Mouse (Mus musculus) limb, embryonic 12.5 days (tissue): Measurements from ENCODE around the gene Cklf. TPM values are rescaled to one million over a fixed set of nuclear protein-coding genes. Genes with fewer than 3 reads are reported as not detected.

Source experiments
- ATAC-seq: fragments of 200-750 bp; cut with Nextera tagmentation; 2 replicates; pipeline ENCODE4 v1.8.0; 2017; ENCODE audit warnings: low read depth, moderate TSS enrichment; ENCODE audit not compliant: insufficient number of reproducible peaks, insufficient read depth, low FRiP score, low TSS enrichment
- H3K27ac ChIP-seq: fragments of 300-500 bp; sonication (generic); 2 replicates; pipeline ENCODE4 v1.5.1; 2016; ENCODE audit warnings: mild to moderate bottlenecking, moderate library complexity
- H3K27me3 ChIP-seq: fragments of 300-500 bp; sonication (generic); 2 replicates; pipeline ENCODE4 v1.6.1; 2016; ENCODE audit warnings: mild to moderate bottlenecking, moderate library complexity
- H3K36me3 ChIP-seq: fragments of 300-500 bp; sonication (generic); 2 replicates; pipeline ENCODE4 v1.6.1; 2016; ENCODE audit warnings: mild to moderate bottlenecking, moderate library complexity
- H3K4me1 ChIP-seq: fragments of 300-500 bp; sonication (generic); replicated peaks from 2 replicates; pipeline ENCODE4 v1.6.1; 2016
- H3K4me2 ChIP-seq: fragments of 300-500 bp; sonication (generic); 2 replicates; pipeline ENCODE4 v1.6.1; 2016; ENCODE audit warnings: mild to moderate bottlenecking, moderate library complexity
- H3K4me3 ChIP-seq: fragments of 300-500 bp; sonication (generic); replicated peaks from 2 replicates; pipeline ENCODE4 v1.5.1; 2016; ENCODE audit warnings: mild to moderate bottlenecking
- H3K9ac ChIP-seq: fragments of 300-500 bp; sonication (generic); replicated peaks from 2 replicates; pipeline ENCODE4 v1.6.1; 2016; ENCODE audit warnings: mild to moderate bottlenecking, moderate library complexity
- H3K9me3 ChIP-seq: fragments of 300-500 bp; sonication (generic); 2 replicates; pipeline ENCODE4 v1.6.1; 2016; ENCODE audit warnings: mild to moderate bottlenecking, moderate library complexity
- WGBS: fragments of 180-500 bp; shearing (Covaris S2); methylation state at CpG from one replicate; pipeline ENCODE4 v1.1.7; 2016; 5-methylcytosine and 5-hydroxymethylcytosine counted together
- polyA plus RNA-seq: library from polyadenylated mRNA; unstranded; fragments of >200 nt; fragmentation: Nextera tagmentation; extraction: Ambion mirVana; gene quantifications from 2 replicates; pipeline ENCODE4 v1.2.1, GENCODE M21; 2016

The Cklf gene
- polyA plus RNA-seq: 48.6 and 52.2 TPM in 2 replicates

DNA sequence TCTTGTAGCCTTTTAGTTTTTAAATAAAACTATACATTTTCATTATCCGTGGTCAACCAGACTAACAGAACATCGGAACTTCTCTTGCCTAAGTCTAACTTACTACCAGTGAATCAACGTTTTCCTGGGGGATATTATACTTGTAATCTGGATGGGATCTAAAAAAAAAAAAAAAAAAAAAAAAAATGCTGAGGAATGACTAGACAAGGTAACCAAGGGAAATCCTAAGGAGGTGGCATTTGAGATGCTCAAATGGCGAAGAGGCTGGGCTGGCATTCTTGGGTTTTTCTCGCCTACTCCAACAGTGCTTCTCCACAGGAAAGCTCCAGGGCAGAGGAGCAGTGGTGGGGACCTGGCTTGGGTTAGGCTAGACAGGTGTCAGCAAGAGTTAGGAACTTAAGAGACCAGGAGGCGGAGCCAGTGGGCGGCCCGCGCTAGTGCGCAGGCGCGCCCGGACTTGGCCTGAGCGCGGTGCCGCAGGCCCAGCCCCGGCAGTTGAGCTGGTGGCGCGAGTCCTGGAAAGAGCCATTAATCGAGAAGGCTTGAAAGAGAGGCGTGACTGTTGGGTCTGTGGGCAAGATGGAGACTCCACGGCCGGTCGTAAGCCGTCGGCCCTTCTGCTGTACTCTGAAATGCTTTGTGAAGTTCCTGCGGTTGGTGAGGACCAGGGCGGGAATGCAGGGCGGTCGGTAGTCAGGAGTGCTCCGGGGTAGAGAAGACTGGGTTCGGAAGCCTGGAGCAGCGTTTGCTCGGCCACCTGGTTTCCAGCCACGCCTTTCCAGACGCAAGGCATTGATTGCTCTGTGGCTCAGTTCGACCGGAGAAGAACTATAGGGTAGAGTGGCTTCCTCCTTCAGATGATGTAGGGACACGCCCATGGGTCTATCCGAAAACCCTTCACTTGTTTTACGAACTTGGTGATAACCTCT lies at the start of gene Cklf:
Cklf (plus strand) TSS at position 423 of the 929 bp plus-strand sequence.
- H3K4me2 ChIP-seq: peak within 1 kb of the TSS; percentile 76
- peak within 1 kb of the TSS; percentile 63 for H3K4me3 ChIP-seq
- H3K27me3 ChIP-seq: no peaks in the 10 kb centered on the region
- H3K4me1 ChIP-seq: peaks cover 18% of the 10 kb centered on the region
- ATAC-seq: peak; percentile 86
- H3K9me3 ChIP-seq: no peaks in the 10 kb centered on the region
- H3K9ac ChIP-seq: peak within 1 kb of the TSS; percentile 70
- no peaks in the 10 kb centered on the region for H3K36me3 ChIP-seq
- peak within 1 kb of the TSS; percentile 90 for H3K27ac ChIP-seq
- WGBS: 4% methylated on average over 41 of the region's 41 CpGs

DNA sequence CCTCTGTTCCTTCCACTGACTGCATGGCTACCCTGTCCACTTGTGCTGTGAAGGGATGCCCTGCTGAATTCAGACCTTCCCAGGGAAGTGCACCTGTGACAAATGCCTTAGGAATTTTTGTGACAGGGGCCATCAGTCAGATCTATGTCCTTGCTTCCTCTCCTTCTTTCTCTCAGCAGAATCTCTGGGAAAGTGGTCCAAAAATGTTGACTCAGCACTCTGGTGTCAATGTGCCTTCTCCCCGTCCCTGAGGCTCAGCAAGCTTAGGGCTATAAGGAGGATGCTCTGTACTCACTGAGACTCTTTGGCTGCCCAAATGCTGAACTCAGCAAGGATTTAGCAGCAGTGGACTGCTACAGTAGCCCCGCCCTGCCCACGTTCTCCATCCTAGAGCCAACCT lies 49.0 kb upstream of the Cklf start:
- H3K4me1 ChIP-seq: no peaks in the 10 kb centered on the region
- WGBS: 86% methylated on average over 3 of the region's 3 CpGs
- H3K4me3 ChIP-seq: no peak overlapping the region
- no peak overlapping the region for H3K4me2 ChIP-seq
- no peaks in the 10 kb centered on the region for H3K36me3 ChIP-seq
- H3K27ac ChIP-seq: no peak overlapping the region
- no peaks in the 10 kb centered on the region for H3K9me3 ChIP-seq
- H3K27me3 ChIP-seq: no peaks in the 10 kb centered on the region; the same call in 1 of the 2 replicates
- H3K9ac ChIP-seq: no peak overlapping the region
- no peak for ATAC-seq

DNA sequence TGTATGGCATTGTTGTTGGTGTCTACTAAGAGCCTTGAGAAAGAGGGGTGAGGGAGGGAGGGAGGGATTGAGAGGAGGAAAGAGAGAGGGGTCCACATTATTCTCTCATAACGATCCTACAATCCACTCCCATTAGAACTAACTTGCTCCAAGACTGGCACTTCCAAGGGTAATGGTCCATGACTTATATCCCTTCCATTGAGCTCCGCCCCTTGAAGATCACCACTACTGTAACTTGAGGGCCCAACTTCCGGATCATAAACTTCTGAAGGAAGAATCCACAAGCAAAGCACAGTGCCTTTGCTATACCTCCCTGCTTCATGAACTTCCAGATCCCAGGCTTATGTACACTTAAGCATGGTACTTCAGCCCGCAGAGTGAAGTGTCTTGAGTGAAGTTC lies 48.3 kb upstream of the Cklf start:
- H3K9ac ChIP-seq: no peak overlapping the region
- H3K36me3 ChIP-seq: no peaks in the 10 kb centered on the region
- no peak overlapping the region for H3K27ac ChIP-seq
- H3K4me3 ChIP-seq: no peak overlapping the region
- no peaks in the 10 kb centered on the region for H3K4me1 ChIP-seq
- no peaks in the 10 kb centered on the region; the same call in 1 of the 2 replicates for H3K27me3 ChIP-seq
- H3K4me2 ChIP-seq: no peak overlapping the region
- no peak for ATAC-seq
- H3K9me3 ChIP-seq: no peaks in the 10 kb centered on the region
- WGBS: 85% methylated on average over 4 of the region's 4 CpGs

DNA sequence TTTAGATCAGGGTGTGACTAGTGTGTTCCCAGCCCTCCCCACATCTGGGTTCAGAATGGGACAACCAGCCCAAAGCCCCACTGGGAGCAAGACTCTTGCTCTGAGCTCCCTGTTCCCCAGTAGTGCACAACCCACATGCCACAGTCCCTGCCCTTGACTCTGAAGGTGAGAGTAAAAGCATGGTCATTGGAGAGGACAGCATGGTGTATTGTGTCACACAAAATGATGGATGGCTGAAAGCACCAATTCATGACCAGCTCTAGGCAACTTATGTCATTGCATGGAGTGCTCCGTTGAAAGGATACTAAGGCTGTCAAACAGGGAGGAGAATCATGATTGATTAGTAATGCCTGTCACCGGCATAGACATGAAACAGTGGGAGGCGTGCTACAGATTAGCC lies 45.4 kb upstream of the Cklf start:
- Histone ChIP-seq H3K27ac (no peak overlapping the region), H3K4me2 (no peak overlapping the region), H3K4me1 (no peaks in the 10 kb centered on the region), H3K36me3 (no peaks in the 10 kb centered on the region), H3K9ac (no peak overlapping the region), H3K4me3 (no peak overlapping the region), H3K9me3 (no peaks in the 10 kb centered on the region), H3K27me3 (no peaks in the 10 kb centered on the region; the same call in 1 of the 2 replicates)
- 72% methylated on average over 3 of the region's 3 CpGs for WGBS
- ATAC-seq: no peak

DNA sequence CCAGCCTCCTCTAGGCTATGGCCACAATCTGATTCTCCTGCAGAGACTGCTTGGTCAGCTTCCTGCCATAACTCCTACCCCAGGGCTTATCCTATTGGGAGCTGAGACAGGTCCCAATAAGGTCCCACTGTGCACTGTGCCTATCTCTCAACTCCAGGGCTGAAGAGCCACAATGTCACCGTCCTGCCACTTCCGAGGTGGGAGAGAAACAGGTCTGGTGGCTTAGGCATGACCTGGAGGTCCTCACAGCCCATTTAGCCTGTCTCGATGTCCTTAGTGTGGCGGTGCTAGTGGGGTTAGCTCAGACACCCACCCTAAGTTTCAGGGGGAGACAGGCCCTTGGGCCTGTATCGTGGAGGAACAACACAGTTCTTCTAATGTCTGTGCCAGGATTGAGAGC lies 33.1 kb upstream of the Cklf start:
- no peak overlapping the region for H3K4me2 ChIP-seq
- ATAC-seq: no peak
- H3K36me3 ChIP-seq: no peaks in the 10 kb centered on the region
- H3K4me1 ChIP-seq: no peaks in the 10 kb centered on the region
- no peaks in the 10 kb centered on the region for H3K9me3 ChIP-seq
- H3K27me3 ChIP-seq: peaks cover 11% of the 10 kb centered on the region
- no peak overlapping the region for H3K27ac ChIP-seq
- no peak overlapping the region for H3K9ac ChIP-seq
- WGBS: 85% methylated on average over 5 of the region's 5 CpGs
- no peak overlapping the region for H3K4me3 ChIP-seq

DNA sequence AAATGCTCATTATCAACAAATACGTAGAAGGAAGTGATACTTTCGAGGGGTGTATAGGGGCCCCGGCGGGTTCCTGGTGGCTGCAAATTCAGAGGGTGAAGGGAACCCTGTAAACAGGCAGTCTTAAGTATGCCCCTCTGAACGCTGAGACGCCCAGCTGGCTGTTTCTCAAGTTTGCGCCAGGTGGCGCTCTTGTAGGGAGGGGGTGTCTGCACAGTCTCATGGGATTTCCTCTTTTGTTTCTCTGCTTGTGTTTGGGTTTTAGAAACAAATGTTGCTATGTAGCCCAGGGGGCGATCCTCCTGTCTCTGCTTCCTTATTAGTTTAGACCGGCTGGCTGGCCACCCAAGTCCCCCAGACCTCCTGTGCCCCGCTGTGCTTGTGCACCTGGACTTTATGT lies 31.6 kb upstream of the Cklf start:
- WGBS: 27% methylated on average over 11 of the region's 11 CpGs
- H3K9me3 ChIP-seq: peaks cover 6% of the 10 kb centered on the region; the same call in 1 of the 2 replicates
- no peak for ATAC-seq
- H3K4me1 ChIP-seq: no peaks in the 10 kb centered on the region
- peaks cover 11% of the 10 kb centered on the region for H3K27me3 ChIP-seq
- H3K27ac ChIP-seq: no peak overlapping the region
- H3K9ac ChIP-seq: no peak overlapping the region
- 0 out of 2 replicates have a peak, but pooled peaks cover under 1% of the 10 kb centered on the region for H3K36me3 ChIP-seq
- no peak overlapping the region for H3K4me2 ChIP-seq
- no peak overlapping the region for H3K4me3 ChIP-seq

DNA sequence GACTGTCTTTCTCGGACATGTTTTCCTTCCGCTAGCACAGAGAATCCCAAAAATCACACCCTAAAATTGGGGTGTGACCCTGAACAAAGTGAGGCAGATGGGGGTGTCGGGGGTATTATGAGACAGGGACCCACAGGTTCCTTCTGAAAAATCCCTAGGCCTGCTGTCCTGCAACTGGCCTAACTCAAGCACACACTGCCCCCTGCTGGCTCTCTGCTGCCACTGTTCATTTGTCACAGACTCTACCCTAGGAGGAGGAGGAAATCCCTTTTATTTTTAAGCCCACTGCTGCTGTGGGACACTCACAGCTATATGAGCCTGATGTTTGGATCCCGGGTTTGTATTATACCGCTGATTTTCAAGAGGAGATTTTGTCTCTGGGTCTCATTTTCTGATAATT lies 30.9 kb upstream of the Cklf start:
- peaks cover 8% of the 10 kb centered on the region; the same call in 1 of the 2 replicates for H3K36me3 ChIP-seq
- H3K4me1 ChIP-seq: no peaks in the 10 kb centered on the region
- H3K27me3 ChIP-seq: peaks cover 11% of the 10 kb centered on the region
- ATAC-seq: 0 out of 2 replicates have a peak, but pooled peaks have one; percentile 36
- WGBS: 44% methylated on average over 5 of the region's 5 CpGs
- H3K4me2 ChIP-seq: no peak overlapping the region
- H3K9me3 ChIP-seq: peaks cover 12% of the 10 kb centered on the region; the same call in 1 of the 2 replicates
- H3K9ac ChIP-seq: no peak overlapping the region
- H3K4me3 ChIP-seq: no peak overlapping the region
- H3K27ac ChIP-seq: no peak overlapping the region

DNA sequence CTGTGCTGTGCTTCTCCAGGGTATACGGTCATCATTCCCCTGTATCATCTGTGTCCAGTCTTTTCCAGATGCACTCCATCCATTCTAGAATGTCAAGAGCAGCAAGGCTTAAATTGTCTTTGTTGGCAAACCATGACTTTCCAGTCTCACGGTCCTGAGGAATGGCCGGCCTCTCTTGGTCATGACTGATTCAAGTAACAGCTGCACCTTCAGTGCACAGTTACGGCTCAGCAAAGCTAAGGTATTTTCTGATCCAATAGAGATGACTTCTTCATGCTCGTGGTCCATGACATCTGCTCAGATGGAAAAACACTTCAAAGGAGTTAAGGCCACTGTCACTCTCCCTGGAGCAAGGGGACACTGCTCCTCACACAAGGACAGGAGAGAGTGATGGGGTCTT lies 23.6 kb upstream of the Cklf start:
- no peak overlapping the region for H3K4me2 ChIP-seq
- H3K27me3 ChIP-seq: no peaks in the 10 kb centered on the region
- no peak overlapping the region for H3K9ac ChIP-seq
- H3K9me3 ChIP-seq: peaks cover 12% of the 10 kb centered on the region; the same call in 1 of the 2 replicates
- H3K4me3 ChIP-seq: no peak overlapping the region
- H3K4me1 ChIP-seq: no peaks in the 10 kb centered on the region
- no peak overlapping the region for H3K27ac ChIP-seq
- 88% methylated on average over 5 of the region's 5 CpGs for WGBS
- peaks cover 78% of the 10 kb centered on the region for H3K36me3 ChIP-seq
- ATAC-seq: no peak

DNA sequence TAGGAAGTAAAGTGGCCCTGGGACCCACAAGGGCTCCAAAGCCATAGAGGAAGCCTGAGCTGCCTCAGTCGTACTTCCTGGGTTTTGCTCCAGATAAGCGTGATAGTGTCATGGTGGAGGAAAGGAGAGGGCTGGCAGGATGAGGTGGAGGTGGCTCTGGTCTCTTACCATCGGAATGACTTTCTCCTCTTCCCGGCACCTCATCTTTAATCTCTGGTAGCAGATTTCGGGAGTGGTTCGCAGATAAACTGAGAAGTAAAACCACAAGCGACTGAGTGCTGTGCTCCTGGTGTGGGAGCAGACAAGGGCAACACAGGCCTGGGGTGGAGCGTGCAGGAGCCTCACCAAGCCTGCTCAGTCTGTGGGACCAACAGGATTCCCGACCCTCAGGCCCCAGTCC lies 20.3 kb upstream of the Cklf start:
- no peaks in the 10 kb centered on the region for H3K4me1 ChIP-seq
- 90% methylated on average over 9 of the region's 9 CpGs for WGBS
- H3K9ac ChIP-seq: no peak overlapping the region
- H3K27me3 ChIP-seq: no peaks in the 10 kb centered on the region
- no peaks in the 10 kb centered on the region for H3K9me3 ChIP-seq
- no peak overlapping the region for H3K4me2 ChIP-seq
- H3K27ac ChIP-seq: no peak overlapping the region
- no peak overlapping the region for H3K4me3 ChIP-seq
- H3K36me3 ChIP-seq: peaks cover 97% of the 10 kb centered on the region
- no peak for ATAC-seq

DNA sequence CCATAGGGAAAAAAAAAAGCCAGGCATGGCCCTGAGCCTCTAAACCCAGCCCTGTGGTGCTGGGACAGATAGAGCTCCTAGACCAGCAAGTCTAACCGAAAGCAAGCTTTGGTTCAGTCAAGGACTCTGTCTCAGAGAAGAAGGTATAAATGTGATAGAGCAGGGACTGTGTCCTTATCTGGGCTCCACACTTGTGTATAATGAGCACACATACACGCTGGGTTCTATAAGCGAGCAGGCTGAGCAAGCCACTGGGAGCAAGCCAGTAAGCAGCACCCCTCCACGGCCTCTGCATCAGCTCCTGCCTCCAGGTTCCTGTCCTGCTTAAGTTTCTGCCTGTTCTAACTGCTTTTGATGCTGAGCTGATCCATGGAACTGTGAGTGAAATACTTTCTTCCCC lies 18.6 kb upstream of the Cklf start:
- no peaks in the 10 kb centered on the region for H3K4me1 ChIP-seq
- ATAC-seq: no peak
- no peaks in the 10 kb centered on the region for H3K9me3 ChIP-seq
- H3K9ac ChIP-seq: no peak overlapping the region
- H3K4me3 ChIP-seq: no peak overlapping the region
- H3K36me3 ChIP-seq: peaks cover 97% of the 10 kb centered on the region
- WGBS: 92% methylated on average over 4 of the region's 4 CpGs
- no peak overlapping the region for H3K27ac ChIP-seq
- H3K4me2 ChIP-seq: no peak overlapping the region
- H3K27me3 ChIP-seq: no peaks in the 10 kb centered on the region

DNA sequence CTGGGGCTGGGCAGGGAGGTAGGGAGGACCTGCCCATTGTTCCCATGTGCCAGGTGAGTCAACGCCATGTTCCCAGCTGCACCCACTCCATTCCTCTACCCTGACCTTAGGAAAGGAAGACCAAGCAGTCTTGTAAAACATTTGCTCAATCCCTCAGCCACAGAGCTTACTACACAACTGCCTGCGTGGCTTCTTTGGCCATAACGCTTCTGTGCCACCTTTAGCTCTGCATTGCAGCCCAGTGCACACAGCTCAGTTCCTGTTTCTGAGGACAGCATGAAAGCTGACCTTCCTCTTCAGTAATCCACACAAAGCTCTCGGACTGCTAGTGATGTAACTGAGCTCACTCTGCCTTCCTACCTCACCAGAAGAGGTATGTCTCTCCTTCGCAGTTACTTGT lies 17.7 kb upstream of the Cklf start:
- Histone ChIP-seq H3K4me3 (no peak overlapping the region), H3K4me2 (no peak overlapping the region), H3K9ac (no peak overlapping the region), H3K27me3 (no peaks in the 10 kb centered on the region), H3K27ac (no peak overlapping the region), H3K9me3 (no peaks in the 10 kb centered on the region), H3K4me1 (no peaks in the 10 kb centered on the region), H3K36me3 (peaks cover 97% of the 10 kb centered on the region)
- 96% methylated on average over 5 of the region's 5 CpGs for WGBS
- ATAC-seq: no peak
